Mouse (Mus musculus) gastrocnemius, postnatal 10 days (tissue): ENCODE results near the gene Rtn4. TPM values are rescaled to one million over a fixed set of nuclear protein-coding genes. Genes with fewer than 3 reads are reported as not detected.
A peak's percentile ranks its signal among the peaks of the same experiment; 100 is the strongest.
"Not testable (repeated sequence)": the region's sequence is repeated elsewhere in the genome, so short reads cannot be mapped to it uniquely, and the experiment has no call there.

Experiments used
- DNase-seq: peaks from one replicate; pipeline ENCODE4 v3.0.0; 2021; ENCODE audit warnings: mixed read lengths
- long read RNA-seq, 2 experiments: library from polyadenylated mRNA; stranded (forward); transcript quantifications; one replicate each; pipeline ENCODE4 v2.0.0; 2021
- total RNA-seq, 2 experiments: library from RNA; stranded (reverse); gene quantifications; 2 replicates each; pipeline ENCODE4 v1.2.3; 2021

Rtn4 gene
- 1,000 to 10,000 TPM in 1 of 2 experiments, 100 to 1,000 TPM in 1; 914 to 1,007 TPM for total RNA-seq
- long read RNA-seq, experiment 1, full-length matches to known transcripts, result 85 of 119 reads
- long read RNA-seq, experiment 1, partial matches to known transcripts, result 8 of 119 reads
- long read RNA-seq, experiment 1, other reads (novel, unspliced or antisense), result 26 of 119 reads
- long read RNA-seq, experiment 2, transcript Rtn4-201 (7 exons, 1,773 nt), result major isoform, 96 of 129 reads
- long read RNA-seq, experiment 2, partial matches to known transcripts, result 25 of 129 reads
- long read RNA-seq, experiment 2, other reads (novel, unspliced or antisense), result 2 of 129 reads

- peak; percentile 95 for DNase-seq
Observed at GRCm38 (mm10) chr11:29692683-29693272, at the start of gene Rtn4. Rtn4 (plus strand) TSS chr11:29692947.

GRCm38 (mm10) chr11:29644421-29644820 is 48.3 kb upstream of the Rtn4 start:
- no peak for DNase-seq

GRCm38 (mm10) chr11:29645411-29646066 is 47.2 kb upstream of the Rtn4 start:
- DNase-seq, result no peak

GRCm38 (mm10) chr11:29647568-29648319 is 45.0 kb upstream of the Rtn4 start:
- DNase-seq, result no peak

GRCm38 (mm10) chr11:29655381-29655780 is 37.4 kb upstream of the Rtn4 start:
- not testable (repeated sequence) for DNase-seq

- no peak for DNase-seq
Observed at GRCm38 (mm10) chr11:29660740-29661139, 32.0 kb upstream of the Rtn4 start.

- no peak for DNase-seq
Observed at GRCm38 (mm10) chr11:29667634-29668033, 25.1 kb upstream of the Rtn4 start.

GRCm38 (mm10) chr11:29669706-29670105 is 23.0 kb upstream of the Rtn4 start:
- DNase-seq, result no peak

GRCm38 (mm10) chr11:29673359-29673758 is 19.4 kb upstream of the Rtn4 start:
- no peak for DNase-seq

- DNase-seq, result no peak
Observed at GRCm38 (mm10) chr11:29676718-29677117, 16.0 kb upstream of the Rtn4 start.

GRCm38 (mm10) chr11:29679942-29680341 is 12.8 kb upstream of the Rtn4 start:
- no peak for DNase-seq

GRCm38 (mm10) chr11:29680771-29681170 is 12.0 kb upstream of the Rtn4 start:
- DNase-seq, result no peak

GRCm38 (mm10) chr11:29684272-29684671 is 8.5 kb upstream of the Rtn4 start:
- no peak for DNase-seq

- no peak for DNase-seq
Observed at GRCm38 (mm10) chr11:29686176-29686575, 6.6 kb upstream of the Rtn4 start.

GRCm38 (mm10) chr11:29691556-29691955 is 1.2 kb upstream of the Rtn4 start:
- no peak for DNase-seq

GRCm38 (mm10) chr11:29692111-29692682 is 550 bp upstream of the Rtn4 start:
- no peak for DNase-seq

GRCm38 (mm10) chr11:29693576-29694410 is 1.0 kb downstream of the Rtn4 start:
- DNase-seq, result peak; percentile 78

- no peak for DNase-seq
Observed at GRCm38 (mm10) chr11:29694754-29695153, 2.0 kb downstream of the Rtn4 start.

GRCm38 (mm10) chr11:29702721-29703120 is 10.0 kb downstream of the Rtn4 start:
- no peak for DNase-seq

- no peak for DNase-seq
Observed at GRCm38 (mm10) chr11:29705263-29705662, 12.5 kb downstream of the Rtn4 start.

- no peak for DNase-seq
Observed at GRCm38 (mm10) chr11:29706845-29707244, 14.1 kb downstream of the Rtn4 start.
